Mouse (Mus musculus) forebrain, embryonic 14.5 days (tissue): Measurements from ENCODE around the gene Pank2. TPM values are rescaled to one million over a fixed set of nuclear protein-coding genes. Genes with fewer than 3 reads are reported as not detected.
A peak's percentile ranks its signal among the peaks of the same experiment; 100 is the strongest.

ENCODE experiments used
- ATAC-seq: fragments of 200-750 bp; cut with Nextera tagmentation; 2 replicates; pipeline ENCODE4 v1.8.0; 2017; ENCODE audit warnings: mild to moderate bottlenecking, moderate library complexity
- DNase-seq: peaks from one replicate; pipeline ENCODE4 v3.0.0-alpha.2; 2015; ENCODE audit warnings: low spot score
- H3K27ac ChIP-seq: fragments of 300-500 bp; sonication (generic); 2 replicates; pipeline ENCODE4 v1.5.1; 2014; ENCODE audit warnings: low read depth, mild to moderate bottlenecking, control low read depth, low read length, moderate library complexity
- H3K27me3 ChIP-seq: fragments of 300-500 bp; sonication (generic); replicated peaks from 2 replicates; pipeline ENCODE4 v1.6.1; 2014; ENCODE audit warnings: low read length, control low read depth, mixed read lengths; ENCODE audit not compliant: control insufficient read depth, insufficient read depth
- H3K36me3 ChIP-seq: fragments of 300-500 bp; sonication (generic); 2 replicates; pipeline ENCODE4 v1.6.1; 2014; ENCODE audit warnings: low read length, control low read depth; ENCODE audit not compliant: control insufficient read depth, insufficient read depth
- H3K4me1 ChIP-seq: fragments of 300-500 bp; sonication (generic); 2 replicates; pipeline ENCODE4 v1.6.1; 2014; ENCODE audit warnings: antibody characterized with exemption, low read length, control low read depth; ENCODE audit not compliant: control insufficient read depth, insufficient read depth
- H3K4me2 ChIP-seq: fragments of 300-500 bp; sonication (generic); 2 replicates; pipeline ENCODE4 v1.6.1; 2014; ENCODE audit warnings: mild to moderate bottlenecking, control low read depth, low read length
- H3K4me3 ChIP-seq: fragments of 300-500 bp; sonication (generic); 2 replicates; pipeline ENCODE4 v1.5.1; 2014; ENCODE audit warnings: low read depth, low read length, control low read depth
- H3K9ac ChIP-seq: fragments of 300-500 bp; sonication (generic); 2 replicates; pipeline ENCODE4 v1.6.1; 2014; ENCODE audit warnings: mild to moderate bottlenecking, low read length, control low read depth, moderate library complexity
- H3K9me3 ChIP-seq: fragments of 300-500 bp; sonication (generic); replicated peaks from 2 replicates; pipeline ENCODE4 v1.6.1; 2016; ENCODE audit warnings: low read length, control low read depth, mixed read lengths; ENCODE audit not compliant: control insufficient read depth
- WGBS: fragments of 180-500 bp; shearing (Covaris S2); extraction: QIAGEN DNeasy Blood & Tissue Kit; methylation state at CpG from one replicate; pipeline ENCODE4 v1.1.7; 2014; 5-methylcytosine and 5-hydroxymethylcytosine counted together
- polyA plus RNA-seq: library from polyadenylated mRNA; unstranded; fragments of >200 nt; fragmentation: Nextera tagmentation; extraction: Ambion mirVana; gene quantifications from 2 replicates; pipeline ENCODE4 v1.2.1, GENCODE M21; 2014

Pank2 gene
- 29.4 and 34.4 TPM in 2 replicates for polyA plus RNA-seq

GRCm38 (mm10) chr2:131262213-131262672 lies at the start of gene Pank2:
TSS of gene Pank2 (plus strand) at chr2:131262495.
- H3K9ac ChIP-seq: peak within 1 kb of the TSS; percentile 93
- no peaks in the 10 kb centered on the region for H3K27me3 ChIP-seq
- DNase-seq: peak; percentile 99
- peak within 1 kb of the TSS; percentile 98 for H3K27ac ChIP-seq
- peak; percentile 100 for ATAC-seq
- WGBS: under 1% methylated on average over 49 of the region's 49 CpGs
- no peaks in the 10 kb centered on the region for H3K9me3 ChIP-seq
- H3K36me3 ChIP-seq: peaks cover 2% of the 10 kb centered on the region; the same call in 1 of the 2 replicates
- H3K4me2 ChIP-seq: peak within 1 kb of the TSS; percentile 81
- H3K4me1 ChIP-seq: peaks cover 17% of the 10 kb centered on the region
- H3K4me3 ChIP-seq: peak within 1 kb of the TSS; percentile 80

GRCm38 (mm10) chr2:131213773-131214172 lies 48.5 kb upstream of the Pank2 start:
- Histone ChIP-seq H3K9ac (no peak overlapping the region), H3K4me3 (no peak overlapping the region), H3K27me3 (no peaks in the 10 kb centered on the region), H3K27ac (no peak overlapping the region), H3K9me3 (no peaks in the 10 kb centered on the region), H3K36me3 (peaks cover 11% of the 10 kb centered on the region; the same call in 1 of the 2 replicates), H3K4me2 (no peak overlapping the region), H3K4me1 (peaks cover 10% of the 10 kb centered on the region)
- DNase-seq: no peak
- WGBS: 81% methylated on average over 7 of the region's 7 CpGs
- no peak for ATAC-seq

- ATAC-seq (no peak), DNase-seq (no peak)
- Histone ChIP-seq H3K27me3 (no peaks in the 10 kb centered on the region), H3K9me3 (no peaks in the 10 kb centered on the region), H3K4me1 (peaks cover 1% of the 10 kb centered on the region), H3K4me3 (no peak overlapping the region), H3K36me3 (peaks cover 11% of the 10 kb centered on the region; the same call in 1 of the 2 replicates), H3K4me2 (no peak overlapping the region), H3K9ac (no peak overlapping the region), H3K27ac (no peak overlapping the region)
- 94% methylated on average over 7 of the region's 7 CpGs for WGBS
Measured at GRCm38 (mm10) chr2:131215941-131216858, 46.1 kb upstream of the Pank2 start.

- Histone ChIP-seq H3K27me3 (no peaks in the 10 kb centered on the region), H3K4me1 (no peaks in the 10 kb centered on the region), H3K4me2 (no peak overlapping the region), H3K9ac (no peak overlapping the region), H3K9me3 (no peaks in the 10 kb centered on the region), H3K27ac (no peak overlapping the region), H3K4me3 (no peak overlapping the region), H3K36me3 (no peaks in the 10 kb centered on the region)
- WGBS: 83% methylated on average over 4 of the region's 4 CpGs
- ATAC-seq (no peak), DNase-seq (no peak)
Measured at GRCm38 (mm10) chr2:131220030-131220429, 42.3 kb upstream of the Pank2 start.

- DNase-seq (no peak), ATAC-seq (no peak)
- Histone ChIP-seq H3K4me2 (no peak overlapping the region), H3K27ac (no peak overlapping the region), H3K9me3 (no peaks in the 10 kb centered on the region), H3K4me3 (no peak overlapping the region), H3K36me3 (no peaks in the 10 kb centered on the region), H3K4me1 (no peaks in the 10 kb centered on the region), H3K9ac (no peak overlapping the region), H3K27me3 (no peaks in the 10 kb centered on the region)
- 84% methylated on average over 3 of the region's 3 CpGs for WGBS
Measured at GRCm38 (mm10) chr2:131221853-131222515, 40.3 kb upstream of the Pank2 start.

GRCm38 (mm10) chr2:131222562-131222961 lies 39.7 kb upstream of the Pank2 start:
- H3K4me2 ChIP-seq: no peak overlapping the region

GRCm38 (mm10) chr2:131223569-131223968 lies 38.7 kb upstream of the Pank2 start:
- Histone ChIP-seq H3K27ac (no peak overlapping the region), H3K36me3 (no peaks in the 10 kb centered on the region), H3K9me3 (no peaks in the 10 kb centered on the region), H3K9ac (no peak overlapping the region), H3K4me1 (no peaks in the 10 kb centered on the region), H3K27me3 (no peaks in the 10 kb centered on the region), H3K4me2 (no peak overlapping the region), H3K4me3 (no peak overlapping the region)
- ATAC-seq (no peak), DNase-seq (no peak)
- 77% methylated on average over 1 of the region's 1 CpGs for WGBS

More at GRCm38 (mm10) chr2:131222562-131222961, 39.7 kb upstream of the Pank2 start:
- WGBS: 62% methylated on average over 5 of the region's 5 CpGs
- Histone ChIP-seq H3K9me3 (no peaks in the 10 kb centered on the region), H3K4me1 (no peaks in the 10 kb centered on the region), H3K36me3 (no peaks in the 10 kb centered on the region), H3K4me3 (no peak overlapping the region), H3K27me3 (no peaks in the 10 kb centered on the region), H3K27ac (no peak overlapping the region), H3K9ac (no peak overlapping the region)
- ATAC-seq: no peak
- no peak for DNase-seq

- Histone ChIP-seq H3K9me3 (no peaks in the 10 kb centered on the region), H3K36me3 (no peaks in the 10 kb centered on the region), H3K9ac (no peak overlapping the region), H3K27ac (no peak overlapping the region), H3K27me3 (no peaks in the 10 kb centered on the region), H3K4me3 (no peak overlapping the region), H3K4me1 (no peaks in the 10 kb centered on the region), H3K4me2 (no peak overlapping the region)
- WGBS: 77% methylated on average over 6 of the region's 6 CpGs
- no peak for ATAC-seq
- DNase-seq: no peak
Measured at GRCm38 (mm10) chr2:131225178-131225577, 37.1 kb upstream of the Pank2 start.
